Mouse (Mus musculus): Measurements from ENCODE around the gene Reep3.

The Reep3 gene

GRCm38 (mm10) chr10:67083446-67084166, 13.1 kb downstream of the Reep3 start:
- no peak for DNase-seq (ENCODE audit: low spot score in 2 of 2)

GRCm38 (mm10) chr10:67082531-67082930, 14.2 kb downstream of the Reep3 start:
- no peak for DNase-seq (ENCODE audit: low spot score in 2 of 2)

- no peak for DNase-seq (ENCODE audit: low spot score in 2 of 2)
Measured at GRCm38 (mm10) chr10:67081206-67082007, 15.3 kb downstream of the Reep3 start.

- no peak for DNase-seq (ENCODE audit: low spot score in 2 of 2)
Measured at GRCm38 (mm10) chr10:67079030-67079429, 17.7 kb downstream of the Reep3 start.

- peak; percentile 82 to 89 for DNase-seq (ENCODE audit: low spot score in 2 of 2)
Measured at GRCm38 (mm10) chr10:67075931-67076878, 20.5 kb downstream of the Reep3 start.

GRCm38 (mm10) chr10:67073577-67073976, 23.2 kb downstream of the Reep3 start:
- no peak for DNase-seq (ENCODE audit: low spot score in 2 of 2)

- DNase-seq (ENCODE audit: low spot score in 2 of 2): no peak
Measured at GRCm38 (mm10) chr10:67072600-67072999, 24.1 kb downstream of the Reep3 start.

GRCm38 (mm10) chr10:67071884-67072283, 24.9 kb downstream of the Reep3 start:
- DNase-seq (ENCODE audit: low spot score in 2 of 2): no peak

- no peak for DNase-seq (ENCODE audit: low spot score in 2 of 2)
Measured at GRCm38 (mm10) chr10:67071389-67071788, 25.4 kb downstream of the Reep3 start.

- no peak for DNase-seq (ENCODE audit: low spot score in 2 of 2)
Measured at GRCm38 (mm10) chr10:67069013-67069412, 27.7 kb downstream of the Reep3 start.

- DNase-seq (ENCODE audit: low spot score in 2 of 2): no peak
Measured at GRCm38 (mm10) chr10:67066421-67066820, 30.3 kb downstream of the Reep3 start.

- no peak for DNase-seq (ENCODE audit: low spot score in 2 of 2)
Measured at GRCm38 (mm10) chr10:67065927-67066326, 30.8 kb downstream of the Reep3 start.

- no peak for DNase-seq (ENCODE audit: low spot score in 2 of 2)
Measured at GRCm38 (mm10) chr10:67065277-67065887, 31.4 kb downstream of the Reep3 start.

GRCm38 (mm10) chr10:67061823-67062222, 34.9 kb downstream of the Reep3 start:
- no peak for DNase-seq (ENCODE audit: low spot score in 2 of 2)

- DNase-seq (ENCODE audit: low spot score in 2 of 2): peak in 1 of 2 experiments; percentile 53
Measured at GRCm38 (mm10) chr10:67061367-67061801, 35.4 kb downstream of the Reep3 start.

- DNase-seq (ENCODE audit: low spot score in 2 of 2): no peak
Measured at GRCm38 (mm10) chr10:67058702-67059101, 38.0 kb downstream of the Reep3 start.

GRCm38 (mm10) chr10:67058297-67058696, 38.4 kb downstream of the Reep3 start:
- DNase-seq (ENCODE audit: low spot score in 2 of 2): peak; percentile 80 to 82

GRCm38 (mm10) chr10:67057696-67058095, 39.0 kb downstream of the Reep3 start:
- DNase-seq (ENCODE audit: low spot score in 2 of 2): no peak

GRCm38 (mm10) chr10:67057208-67057607, 39.5 kb downstream of the Reep3 start:
- DNase-seq (ENCODE audit: low spot score in 2 of 2): no peak

GRCm38 (mm10) chr10:67055867-67056856, 40.6 kb downstream of the Reep3 start:
- no peak for DNase-seq (ENCODE audit: low spot score in 2 of 2)
